Mouse (Mus musculus): ENCODE data around the gene Disp2. TPM values are rescaled to one million over a fixed set of nuclear protein-coding genes. Genes with fewer than 3 reads are reported as not detected.

Gene Disp2
- polyA plus RNA-seq, 1 experiment from 2014 or later: 0.59 TPM

- Histone ChIP-seq H3K4me3 (ENCODE audit: low read depth, low read length) (no peak overlapping the region), H3K9me3 (ENCODE audit: low read depth, low read length) (no peaks in the 10 kb centered on the region), H3K27me3 (ENCODE audit: insufficient read depth, low read length) (peaks cover 6% of the 10 kb centered on the region; the same call in 1 of the 2 replicates), H3K36me3 (ENCODE audit: insufficient read depth) (no peaks in the 10 kb centered on the region), H3K4me2 (no peak overlapping the region), H3K9ac (no peak overlapping the region), H3K4me1 (ENCODE audit: insufficient read depth) (peaks cover 8% of the 10 kb centered on the region), H3K27ac (ENCODE audit: low read depth) (no peak overlapping the region)
- no peak for TF ChIP-seq CTCF (IDR thresholded peaks at IDR 0.05; ENCODE audit: low read depth)
- no peak for DNase-seq
- no peak for ATAC-seq (ENCODE audit: insufficient read depth)
- WGBS: 67% methylated on average over 4 of the region's 4 CpGs
These were observed 1.1 kb upstream of the Disp2 start for GRCm38 (mm10) chr2:118778418-118778817.

- ATAC-seq (ENCODE audit: insufficient read depth) (peak; percentile 2; the same call in 1 of the 2 replicates), DNase-seq (peak; percentile 27)
- Histone ChIP-seq H3K9ac (no peak overlapping the region; the same call in 1 of the 2 replicates), H3K9me3 (ENCODE audit: low read depth, low read length) (no peaks in the 10 kb centered on the region), H3K27ac (ENCODE audit: low read depth) (no peak overlapping the region), H3K4me3 (ENCODE audit: low read depth, low read length) (peak overlapping the region; percentile 29), H3K27me3 (ENCODE audit: insufficient read depth, low read length) (peaks cover 6% of the 10 kb centered on the region; the same call in 1 of the 2 replicates), H3K36me3 (ENCODE audit: insufficient read depth) (no peaks in the 10 kb centered on the region), H3K4me1 (ENCODE audit: insufficient read depth) (peaks cover 8% of the 10 kb centered on the region), H3K4me2 (peak overlapping the region; percentile 71)
- WGBS: 8% methylated on average over 10 of the region's 10 CpGs
- TF ChIP-seq CTCF (IDR thresholded peaks at IDR 0.05; ENCODE audit: low read depth): no peak
These were observed 454 bp upstream of the Disp2 start for GRCm38 (mm10) chr2:118779065-118779464.

- ATAC-seq (ENCODE audit: insufficient read depth) (no peak), DNase-seq (no peak)
- no peaks in the 10 kb centered on the region for H3K36me3 ChIP-seq (ENCODE audit: insufficient read depth)
- no peak overlapping the region for H3K4me2 ChIP-seq
- H3K4me1 ChIP-seq (ENCODE audit: insufficient read depth): peaks cover 3% of the 10 kb centered on the region
- H3K9ac ChIP-seq: no peak overlapping the region
- H3K4me3 ChIP-seq (ENCODE audit: low read depth, low read length): no peak overlapping the region
- H3K27me3 ChIP-seq (ENCODE audit: insufficient read depth, low read length): peaks cover 6% of the 10 kb centered on the region; the same call in 1 of the 2 replicates
- no peak for TF ChIP-seq CTCF (IDR thresholded peaks at IDR 0.05; ENCODE audit: low read depth)
- no peaks in the 10 kb centered on the region for H3K9me3 ChIP-seq (ENCODE audit: low read depth, low read length)
- 31% methylated on average over 1 of the region's 1 CpGs for WGBS
- no peak overlapping the region for H3K27ac ChIP-seq (ENCODE audit: low read depth)
These were observed 1.6 kb downstream of the Disp2 start for GRCm38 (mm10) chr2:118781115-118781514.

GRCm38 (mm10) chr2:118782303-118782702, 2.8 kb downstream of the Disp2 start:
- peak; percentile 21 for DNase-seq
- no peak for ATAC-seq (ENCODE audit: insufficient read depth)
- no peak overlapping the region for H3K4me3 ChIP-seq (ENCODE audit: low read depth, low read length)
- H3K36me3 ChIP-seq (ENCODE audit: insufficient read depth): no peaks in the 10 kb centered on the region
- peaks cover 6% of the 10 kb centered on the region; the same call in 1 of the 2 replicates for H3K27me3 ChIP-seq (ENCODE audit: insufficient read depth, low read length)
- WGBS: 44% methylated on average over 4 of the region's 4 CpGs
- no peak for TF ChIP-seq CTCF (IDR thresholded peaks at IDR 0.05; ENCODE audit: low read depth)
- no peaks in the 10 kb centered on the region for H3K9me3 ChIP-seq (ENCODE audit: low read depth, low read length)
- H3K9ac ChIP-seq: no peak overlapping the region
- H3K4me2 ChIP-seq: no peak overlapping the region
- peaks cover 3% of the 10 kb centered on the region; the same call in 1 of the 2 replicates for H3K4me1 ChIP-seq (ENCODE audit: insufficient read depth)
- H3K27ac ChIP-seq (ENCODE audit: low read depth): no peak overlapping the region

GRCm38 (mm10) chr2:118783093-118783492, 3.6 kb downstream of the Disp2 start:
- WGBS: 47% methylated on average over 5 of the region's 5 CpGs
- DNase-seq (no peak), ATAC-seq (ENCODE audit: insufficient read depth) (no peak)
- Histone ChIP-seq H3K4me2 (no peak overlapping the region), H3K9ac (no peak overlapping the region), H3K9me3 (ENCODE audit: low read depth, low read length) (no peaks in the 10 kb centered on the region), H3K27ac (ENCODE audit: low read depth) (no peak overlapping the region), H3K27me3 (ENCODE audit: insufficient read depth, low read length) (peaks cover 6% of the 10 kb centered on the region; the same call in 1 of the 2 replicates), H3K4me3 (ENCODE audit: low read depth, low read length) (no peak overlapping the region), H3K4me1 (ENCODE audit: insufficient read depth) (peaks cover 3% of the 10 kb centered on the region; the same call in 1 of the 2 replicates), H3K36me3 (ENCODE audit: insufficient read depth) (no peaks in the 10 kb centered on the region)
- no peak for TF ChIP-seq CTCF (IDR thresholded peaks at IDR 0.05; ENCODE audit: low read depth)

GRCm38 (mm10) chr2:118783663-118784062, 4.1 kb downstream of the Disp2 start:
- Histone ChIP-seq H3K27ac (ENCODE audit: low read depth) (no peak overlapping the region), H3K4me1 (ENCODE audit: insufficient read depth) (peaks cover 3% of the 10 kb centered on the region; the same call in 1 of the 2 replicates), H3K9me3 (ENCODE audit: low read depth, low read length) (no peaks in the 10 kb centered on the region), H3K36me3 (ENCODE audit: insufficient read depth) (no peaks in the 10 kb centered on the region), H3K4me2 (no peak overlapping the region), H3K4me3 (ENCODE audit: low read depth, low read length) (no peak overlapping the region), H3K27me3 (ENCODE audit: insufficient read depth, low read length) (peaks cover 6% of the 10 kb centered on the region; the same call in 1 of the 2 replicates), H3K9ac (no peak overlapping the region)
- TF ChIP-seq CTCF (IDR thresholded peaks at IDR 0.05; ENCODE audit: low read depth): no peak
- 83% methylated on average over 7 of the region's 7 CpGs for WGBS
- DNase-seq (no peak), ATAC-seq (ENCODE audit: insufficient read depth) (no peak)

- 71% methylated on average over 5 of the region's 5 CpGs for WGBS
- H3K9me3 ChIP-seq (ENCODE audit: low read depth, low read length): no peaks in the 10 kb centered on the region
- no peaks in the 10 kb centered on the region for H3K27me3 ChIP-seq (ENCODE audit: insufficient read depth, low read length)
- H3K27ac ChIP-seq (ENCODE audit: low read depth): no peak overlapping the region
- TF ChIP-seq CTCF (IDR thresholded peaks at IDR 0.05; ENCODE audit: low read depth): no peak
- peaks cover 6% of the 10 kb centered on the region; the same call in 1 of the 2 replicates for H3K4me1 ChIP-seq (ENCODE audit: insufficient read depth)
- no peak overlapping the region for H3K9ac ChIP-seq
- H3K36me3 ChIP-seq (ENCODE audit: insufficient read depth): no peaks in the 10 kb centered on the region
- DNase-seq: no peak
- H3K4me2 ChIP-seq: no peak overlapping the region
- H3K4me3 ChIP-seq (ENCODE audit: low read depth, low read length): no peak overlapping the region
- ATAC-seq (ENCODE audit: insufficient read depth): no peak
These were observed 7.0 kb downstream of the Disp2 start for GRCm38 (mm10) chr2:118786525-118786924.
